Mouse (Mus musculus) megakaryocyte progenitor cell, adult 5-6 weeks (primary cell): ENCODE results near the gene Uqcr10. TPM values are rescaled to one million over a fixed set of nuclear protein-coding genes. Genes with fewer than 3 reads are reported as not detected.

ENCODE experiments used
- ATAC-seq: replicated peaks from 2 replicates; pipeline ENCODE4 v1.8.0; 2016; ENCODE audit warnings: mild to moderate bottlenecking, moderate TSS enrichment, inconsistent platforms; ENCODE audit not compliant: poor library complexity
- total RNA-seq, 2 experiments: library from RNA; stranded (forward) in 1 of 2; stranded (reverse) in 1 of 2; fragments of 157-497, 149-512 nt in 1 of 2; fragments of 200-1000 nt in 1 of 2; gene quantifications; 2 replicates each; pipeline versions ENCODE4 v1.2.3 to v1.2.4; 2015 to 2017

Uqcr10 gene
- total RNA-seq, 2 experiments from 2014 or later: 138 to 195 TPM

GRCm38 (mm10) chr11:4716530-4717236 is 12.5 kb upstream of the Uqcr10 start:
- no peak for ATAC-seq

- ATAC-seq: no peak
These were observed 11.5 kb upstream of the Uqcr10 start for GRCm38 (mm10) chr11:4715596-4715995.

- ATAC-seq: peak; percentile 90
These were observed 10.6 kb upstream of the Uqcr10 start for GRCm38 (mm10) chr11:4714727-4715126.

- ATAC-seq: no peak
These were observed 8.7 kb upstream of the Uqcr10 start for GRCm38 (mm10) chr11:4712822-4713221.

GRCm38 (mm10) chr11:4710188-4710587 is 6.0 kb upstream of the Uqcr10 start:
- ATAC-seq: 0 out of 2 replicates have a peak, but pooled peaks have one; percentile 26

GRCm38 (mm10) chr11:4705178-4705577 is 1.0 kb upstream of the Uqcr10 start:
- no peak for ATAC-seq

- peak; percentile 3; the same call in 1 of the 2 replicates for ATAC-seq
These were observed 462 bp downstream of the Uqcr10 start for GRCm38 (mm10) chr11:4703688-4704071.

GRCm38 (mm10) chr11:4700726-4701125 is 3.4 kb downstream of the Uqcr10 start:
- ATAC-seq: no peak

GRCm38 (mm10) chr11:4697043-4697983 is 6.8 kb downstream of the Uqcr10 start:
- ATAC-seq: peak; percentile 72

- ATAC-seq: no peak
These were observed 12.0 kb downstream of the Uqcr10 start for GRCm38 (mm10) chr11:4692162-4692561.

- no peak for ATAC-seq
These were observed 12.9 kb downstream of the Uqcr10 start for GRCm38 (mm10) chr11:4691213-4691612.

- ATAC-seq: no peak
These were observed 13.8 kb downstream of the Uqcr10 start for GRCm38 (mm10) chr11:4690353-4690752.

- ATAC-seq: peak; percentile 58
These were observed 15.3 kb downstream of the Uqcr10 start for GRCm38 (mm10) chr11:4688632-4689380.

GRCm38 (mm10) chr11:4687874-4688273 is 16.3 kb downstream of the Uqcr10 start:
- ATAC-seq: no peak

GRCm38 (mm10) chr11:4687027-4687426 is 17.1 kb downstream of the Uqcr10 start:
- no peak for ATAC-seq

- ATAC-seq: no peak
These were observed 18.6 kb downstream of the Uqcr10 start for GRCm38 (mm10) chr11:4685510-4685909.

GRCm38 (mm10) chr11:4685071-4685470 is 19.1 kb downstream of the Uqcr10 start:
- no peak for ATAC-seq

- ATAC-seq: no peak
These were observed 20.0 kb downstream of the Uqcr10 start for GRCm38 (mm10) chr11:4684186-4684585.

- ATAC-seq: peak; percentile 20; the same call in 1 of the 2 replicates
These were observed 20.6 kb downstream of the Uqcr10 start for GRCm38 (mm10) chr11:4683516-4683915.

- ATAC-seq: no peak
These were observed 24.0 kb downstream of the Uqcr10 start for GRCm38 (mm10) chr11:4680126-4680525.

GRCm38 (mm10) chr11:4679441-4679832 is 24.7 kb downstream of the Uqcr10 start:
- ATAC-seq: no peak
